Mouse (Mus musculus) bone marrow, adult 2 months (tissue): ENCODE measurements around the gene Tbxas1. TPM values are rescaled to one million over a fixed set of nuclear protein-coding genes. Genes with fewer than 3 reads are reported as not detected.

ENCODE experiments used
- H3K27ac ChIP-seq: fragments of 200-500 bp; 2 replicates; pipeline ENCODE4 v1.5.1; 2012; ENCODE audit warnings: low read depth, mild to moderate bottlenecking, control low read depth, inconsistent platforms, low read length; ENCODE audit not compliant: control insufficient read depth, poor library complexity, insufficient read depth
- H3K4me1 ChIP-seq: fragments of 200-500 bp; 2 replicates; pipeline ENCODE4 v1.6.1; 2011; ENCODE audit warnings: low read length; ENCODE audit not compliant: control insufficient read depth, insufficient read depth
- H3K4me3 ChIP-seq: fragments of 200-500 bp; replicated peaks from 2 replicates; pipeline ENCODE3; 2011; ENCODE audit warnings: mild to moderate bottlenecking, low read depth, low read length, control low read depth; ENCODE audit not compliant: control insufficient read depth
- CTCF ChIP-seq: fragments of 200-500 bp; IDR thresholded peaks from 2 replicates; pipeline ENCODE4 v1.5.1; 2011; ENCODE audit warnings: low read length, control low read depth; ENCODE audit not compliant: control insufficient read depth, insufficient read depth
- POLR2A ChIP-seq: fragments of 200-500 bp; IDR thresholded peaks from 2 replicates; pipeline ENCODE4 v1.6.1; 2011; ENCODE audit warnings: low read depth, mild to moderate bottlenecking, control low read depth, low read length, borderline replicate concordance; ENCODE audit not compliant: control insufficient read depth
- WGBS: fragments of 180-500 bp; shearing (Covaris S2); methylation state at CpG from one replicate; pipeline ENCODE4 v1.1.7; 2018; 5-methylcytosine and 5-hydroxymethylcytosine counted together
- polyA plus RNA-seq: library from polyadenylated mRNA; stranded (reverse); fragments of >200 nt; gene quantifications from 2 replicates; pipeline ENCODE4 v1.2.4, GENCODE M21; 2011; ENCODE audit warnings: low replicate concordance; ENCODE audit not compliant: missing spikeins, insufficient read depth, insufficient read length

Tbxas1 gene
- polyA plus RNA-seq, 1 experiment = 59.7 TPM

DNA sequence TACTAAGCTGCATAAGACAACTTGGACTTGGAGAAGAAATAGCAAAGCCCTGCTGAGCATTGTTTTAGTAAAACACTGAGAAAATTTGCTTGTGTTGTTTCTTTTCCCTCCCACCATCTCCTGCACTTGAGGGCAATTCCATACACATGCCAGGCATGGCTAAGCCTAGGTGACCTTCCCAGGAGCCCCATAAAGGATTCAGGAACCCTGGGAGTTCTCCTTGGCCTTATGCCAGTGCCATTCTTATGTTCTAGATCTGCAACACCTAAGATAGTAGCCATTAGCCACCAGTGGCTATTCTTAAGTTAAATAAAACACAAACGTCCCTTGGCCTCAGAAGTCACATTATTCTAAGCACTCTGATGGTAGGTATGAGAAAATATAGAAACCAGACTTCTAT lies 27.8 kb upstream of the Tbxas1 start:
- Histone ChIP-seq H3K27ac (no peak overlapping the region), H3K4me3 (no peak overlapping the region), H3K4me1 (peaks cover 4% of the 10 kb centered on the region)
- TF ChIP-seq CTCF (no peak), POLR2A (no peak)
- 60% methylated on average over 1 of the region's 1 CpGs for WGBS

DNA sequence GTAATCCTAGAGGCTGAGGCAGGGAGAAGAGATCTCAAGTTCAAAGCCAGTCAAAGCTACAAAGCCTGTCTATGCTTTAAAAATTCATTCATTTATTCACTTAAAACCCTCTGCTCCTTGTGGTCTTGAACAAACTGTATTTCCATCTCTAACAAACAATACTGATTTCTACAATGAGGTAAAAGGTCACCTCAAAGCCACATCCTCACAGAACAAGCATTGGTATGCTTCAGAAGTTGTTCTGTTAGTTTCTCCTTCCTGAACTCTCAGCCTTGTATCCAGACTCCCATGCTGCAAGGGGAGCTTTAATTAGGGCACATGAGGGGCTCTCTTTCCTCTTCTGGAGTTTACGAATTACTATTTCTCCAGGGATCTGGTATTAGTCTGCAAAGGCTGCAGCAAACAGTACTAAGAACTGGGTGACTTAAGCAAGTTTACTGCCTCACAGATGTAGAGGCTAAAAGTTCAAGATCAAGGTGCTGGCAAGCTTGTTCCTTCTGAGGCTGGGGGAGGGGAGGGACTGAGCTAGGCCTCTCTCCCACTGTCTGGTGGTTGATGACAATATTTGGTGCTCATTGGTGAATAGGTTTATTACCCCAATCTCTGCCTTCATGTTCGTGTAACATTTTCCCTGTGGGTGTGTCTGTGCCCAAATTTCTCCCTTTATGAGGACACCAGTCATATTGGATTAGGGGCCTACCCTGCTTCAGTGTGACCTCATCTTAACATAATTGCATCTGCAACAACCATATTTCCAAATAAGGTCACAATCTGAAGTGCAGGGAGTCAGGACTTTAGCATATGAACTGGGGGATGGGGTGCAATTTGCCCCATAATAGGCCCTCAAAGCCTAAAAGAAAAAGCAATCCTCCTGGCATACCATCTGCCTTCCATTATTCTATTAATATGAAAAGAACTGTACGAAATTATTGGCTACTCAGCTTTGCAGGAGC lies 27.0 kb upstream of the Tbxas1 start:
- no peak overlapping the region for H3K4me3 ChIP-seq
- no peak overlapping the region for H3K27ac ChIP-seq
- WGBS = 74% methylated on average over 3 of the region's 3 CpGs
- H3K4me1 ChIP-seq = peaks cover 4% of the 10 kb centered on the region
- TF ChIP-seq CTCF (no peak), POLR2A (no peak)

DNA sequence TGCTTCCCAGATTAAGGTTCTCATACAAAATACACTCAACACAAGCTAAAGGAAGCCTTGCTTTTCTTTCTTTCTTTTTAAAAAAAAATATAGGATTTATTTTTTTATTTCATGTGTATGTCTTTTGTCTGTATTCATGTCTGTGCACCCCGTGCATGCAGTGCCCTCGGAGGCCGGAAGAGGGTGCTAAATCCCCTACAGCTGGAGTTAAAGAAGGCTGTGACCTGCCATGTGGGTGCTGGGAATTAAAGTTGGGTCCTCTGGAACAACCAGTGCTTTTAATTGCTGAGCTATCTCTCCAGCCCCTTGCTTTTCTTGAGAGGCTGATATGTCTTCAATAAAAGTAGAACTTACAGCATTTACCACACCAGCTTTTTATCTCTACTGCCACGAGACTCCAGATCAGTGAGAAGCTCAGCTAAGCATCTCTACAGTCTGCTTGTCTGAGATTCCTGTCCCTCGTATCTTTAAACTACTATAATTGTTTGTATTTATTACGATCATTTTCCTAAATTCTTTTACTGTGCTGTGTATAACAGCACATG lies 24.4 kb upstream of the Tbxas1 start:
- TF ChIP-seq CTCF (no peak), POLR2A (no peak)
- Histone ChIP-seq H3K4me1 (peaks cover 4% of the 10 kb centered on the region), H3K27ac (no peak overlapping the region), H3K4me3 (no peak overlapping the region)
- WGBS = 79% methylated on average over 6 of the region's 6 CpGs

DNA sequence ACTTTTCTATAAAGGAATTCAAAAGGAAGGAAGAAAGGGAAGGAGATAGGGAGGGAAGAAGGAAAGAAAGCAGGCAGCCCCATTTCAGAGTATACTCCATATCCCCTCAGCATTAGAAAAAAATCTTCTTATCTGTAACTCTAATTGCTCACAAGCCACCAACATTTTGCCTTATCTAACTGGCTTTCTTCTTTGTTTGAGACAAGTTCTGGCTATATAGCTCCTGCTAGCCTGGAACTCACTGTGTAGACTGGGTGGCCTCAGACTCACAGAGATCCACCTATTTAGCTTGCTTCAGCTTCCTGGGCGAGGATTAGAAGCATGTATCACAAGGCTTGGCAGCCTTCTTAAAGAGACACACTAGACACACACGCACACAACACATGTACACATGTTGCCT lies 23.5 kb upstream of the Tbxas1 start:
- WGBS = 75% methylated on average over 2 of the region's 2 CpGs

DNA sequence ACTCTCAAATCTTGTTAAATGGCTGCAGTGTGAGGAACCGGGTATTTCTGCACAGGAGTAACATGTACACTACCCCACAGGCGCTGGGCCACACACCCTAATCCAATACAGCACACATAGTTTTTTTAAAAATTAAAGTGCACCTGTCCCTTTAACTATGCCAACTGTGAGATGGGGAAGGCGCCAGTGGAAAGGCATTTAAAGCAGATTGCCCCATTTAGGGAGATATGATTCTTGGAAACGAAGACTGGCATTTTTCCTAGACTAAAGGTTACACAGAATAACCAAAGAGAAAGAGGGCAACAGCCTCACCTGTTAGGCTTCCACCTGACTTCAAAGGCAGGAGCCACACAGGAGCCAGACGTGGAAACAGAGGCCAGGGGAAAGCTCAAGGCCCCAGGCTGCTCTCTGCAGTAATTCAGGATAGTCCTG lies 21.6 kb upstream of the Tbxas1 start:
- no peak overlapping the region for H3K4me3 ChIP-seq
- no peak for TF ChIP-seq POLR2A
- no peak for TF ChIP-seq CTCF
- peaks cover 4% of the 10 kb centered on the region for H3K4me1 ChIP-seq
- 80% methylated on average over 5 of the region's 5 CpGs for WGBS
- no peak overlapping the region for H3K27ac ChIP-seq

More for the DNA sequence above, 23.5 kb upstream of the Tbxas1 start:
- Histone ChIP-seq H3K27ac (no peak overlapping the region), H3K4me1 (peaks cover 4% of the 10 kb centered on the region), H3K4me3 (no peak overlapping the region)
- TF ChIP-seq POLR2A (no peak), CTCF (no peak)

DNA sequence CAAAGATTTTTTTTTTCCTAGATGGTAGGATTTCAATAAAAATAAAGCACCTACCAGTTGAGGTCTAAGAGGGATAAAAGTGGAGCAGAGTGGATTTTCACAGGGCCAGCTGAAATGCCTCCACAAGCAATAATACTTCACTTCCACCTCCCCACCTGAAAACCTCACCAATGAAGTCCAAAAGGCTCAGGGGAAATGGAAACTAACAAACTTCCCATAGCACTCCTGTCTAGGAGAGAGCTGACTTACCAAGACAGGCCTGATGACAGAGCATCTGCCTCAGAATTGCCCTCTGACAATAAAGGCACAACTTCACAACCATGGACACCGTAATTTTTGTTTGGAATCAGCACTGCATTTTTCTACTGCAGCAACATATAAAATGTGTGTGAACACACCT lies 15.4 kb upstream of the Tbxas1 start:
- 95% methylated on average over 1 of the region's 1 CpGs for WGBS
- Histone ChIP-seq H3K4me3 (no peak overlapping the region), H3K4me1 (peaks cover 4% of the 10 kb centered on the region), H3K27ac (no peak overlapping the region)
- TF ChIP-seq POLR2A = no peak
- TF ChIP-seq CTCF = no peak

GRCm38 (mm10) chr6:38860301-38860700 lies 14.9 kb upstream of the Tbxas1 start:
- 94% methylated on average over 2 of the region's 2 CpGs for WGBS
- no peak overlapping the region for H3K4me3 ChIP-seq
- no peak for TF ChIP-seq POLR2A
- no peak for TF ChIP-seq CTCF
- peaks cover 5% of the 10 kb centered on the region for H3K4me1 ChIP-seq
- H3K27ac ChIP-seq = no peak overlapping the region

GRCm38 (mm10) chr6:38863595-38863994 lies 11.6 kb upstream of the Tbxas1 start:
- H3K4me1 ChIP-seq = peaks cover 12% of the 10 kb centered on the region
- no peak overlapping the region for H3K4me3 ChIP-seq
- no peak overlapping the region for H3K27ac ChIP-seq
- no peak for TF ChIP-seq POLR2A
- 58% methylated on average over 3 of the region's 3 CpGs for WGBS

DNA sequence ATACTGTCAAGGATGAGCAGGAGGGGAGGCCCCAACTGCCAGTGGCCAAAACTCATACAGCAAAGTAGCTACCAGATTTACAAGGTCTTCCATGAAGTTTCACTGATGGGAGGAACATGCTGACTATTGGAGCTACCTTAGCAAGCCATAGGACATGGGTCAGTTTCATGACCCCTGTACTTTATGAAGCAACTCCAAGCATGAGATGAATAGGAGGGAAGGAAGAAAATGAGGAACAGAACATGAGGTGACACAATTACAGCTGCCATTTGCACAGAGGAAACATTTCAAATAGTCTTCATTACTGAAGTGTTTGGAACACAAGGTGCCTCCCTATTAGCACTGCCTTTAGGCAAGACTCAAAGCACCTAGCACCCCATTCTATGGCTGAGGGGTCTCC lies 9.4 kb upstream of the Tbxas1 start:
- H3K27ac ChIP-seq = peak overlapping the region; percentile 72; the same call in 1 of the 2 replicates
- H3K4me3 ChIP-seq = no peak overlapping the region
- TF ChIP-seq POLR2A (no peak), CTCF (no peak)
- peaks cover 11% of the 10 kb centered on the region for H3K4me1 ChIP-seq
